Mouse (Mus musculus) urinary bladder, adult 2 months (tissue): ENCODE results near the gene Exo5. TPM values are rescaled to one million over a fixed set of nuclear protein-coding genes. Genes with fewer than 3 reads are reported as not detected.

Experiments
- polyA plus RNA-seq: library from polyadenylated mRNA; depleted of rRNA; stranded (reverse); fragments of >200 nt; gene quantifications from 2 replicates; pipeline ENCODE4 v1.2.3, GENCODE M21; 2012; rRNA removed

Exo5 gene
- polyA plus RNA-seq, 1 experiment, result 15.7 TPM

Other genes starting within 250 kb of the Exo5 start
- 20.2 and 21.7 TPM in 2 replicates for gene Kcnq4, start 176.4 kb downstream of the Exo5 start, polyA plus RNA-seq
- 69.4 and 76.6 TPM in 2 replicates for gene Nfyc, start 93.4 kb downstream of the Exo5 start, polyA plus RNA-seq
- 0.19 and 0.28 TPM in 2 replicates for gene Rims3, start 70.2 kb downstream of the Exo5 start, polyA plus RNA-seq
- gene Zfp69, start 26.7 kb upstream of the Exo5 start, polyA plus RNA-seq, result 1.6 and 2.0 TPM in 2 replicates
- 13.5 and 17.5 TPM in 2 replicates for gene Smap2, start 92.2 kb upstream of the Exo5 start, polyA plus RNA-seq
- 0.17 and 0.21 TPM in 2 replicates for gene Col9a2, start 114.4 kb upstream of the Exo5 start, polyA plus RNA-seq
- 26.4 and 31.9 TPM in 2 replicates for gene Zmpste24, start 173.2 kb upstream of the Exo5 start, polyA plus RNA-seq
- not detected in 2 replicates for gene Tmco2, start 184.2 kb upstream of the Exo5 start, polyA plus RNA-seq